Mouse (Mus musculus) cortical plate, adult 2 months (tissue): ENCODE data around the gene Dhx30.

ENCODE experiments used
- CTCF ChIP-seq: fragments of 200-500 bp; IDR thresholded peaks from 2 replicates; pipeline ENCODE4 v1.5.1; 2011; ENCODE audit warnings: mild to moderate bottlenecking, control low read depth, low read length; ENCODE audit not compliant: insufficient read depth; ENCODE audit errors: extremely low read depth
- POLR2A ChIP-seq: fragments of 200-500 bp; IDR thresholded peaks from 2 replicates; pipeline ENCODE4 v1.6.1; 2011; ENCODE audit warnings: mild to moderate bottlenecking, low read length, control low read depth; ENCODE audit not compliant: insufficient read depth; ENCODE audit errors: extremely low read depth

GRCm38 (mm10) chr9:110062861-110063260 is 54.8 kb downstream of the Dhx30 start:
- TF ChIP-seq POLR2A (no peak), CTCF (no peak)
